Mouse (Mus musculus): ENCODE measurements at regions not wholly inside any gene's neighbourhood (a gene's known extent, or its start where the extent isn't known, plus 50 kb on each side); places are given as distances from the start of the nearest gene placed in this dataset.

GRCm38 (mm10) chr14:46255261-46255660 is 124.0 kb upstream of the Gm15217 start:
- Histone ChIP-seq H3K9ac (replicated peaks; ENCODE audit: low read depth, low read length) (no peak overlapping the region), H3K27me3 (ENCODE audit: control insufficient read depth, insufficient read depth, low read length) (no peaks in the 10 kb centered on the region), H3K4me1 (ENCODE audit: control insufficient read depth, insufficient read depth) (no peaks in the 10 kb centered on the region), H3K4me3 (ENCODE audit: low read depth, low read length) (no peak overlapping the region), H3K27ac (ENCODE audit: low read depth) (no peak overlapping the region), H3K36me3 (replicated peaks; ENCODE audit: control insufficient read depth, insufficient read depth, low read length) (no peaks in the 10 kb centered on the region), H3K9me3 (replicated peaks; ENCODE audit: control insufficient read depth, low read length) (no peaks in the 10 kb centered on the region), H3K4me2 (ENCODE audit: low read depth, low read length) (no peak overlapping the region)
- WGBS: 64% methylated on average over 3 of the region's 3 CpGs
- no peak for DNase-seq (ENCODE audit: low spot score)
- ATAC-seq (ENCODE audit: insufficient read depth, low read depth): no peak
- TF ChIP-seq CTCF (IDR thresholded peaks at IDR 0.05; ENCODE audit: low read depth): no peak
- TF ChIP-seq EP300 (IDR thresholded peaks at IDR 0.05; ENCODE audit: low read depth): no peak

GRCm38 (mm10) chr14:46256336-46256735 is 122.9 kb upstream of the Gm15217 start:
- H3K4me2 ChIP-seq (ENCODE audit: low read depth, low read length): no peak overlapping the region
- ATAC-seq (ENCODE audit: insufficient read depth, low read depth): no peak

GRCm38 (mm10) chr14:46257311-46257710 is 121.9 kb upstream of the Gm15217 start:
- Histone ChIP-seq H3K27me3 (ENCODE audit: control insufficient read depth, insufficient read depth, low read length) (no peaks in the 10 kb centered on the region), H3K36me3 (replicated peaks; ENCODE audit: control insufficient read depth, insufficient read depth, low read length) (no peaks in the 10 kb centered on the region), H3K9ac (replicated peaks; ENCODE audit: low read depth, low read length) (no peak overlapping the region), H3K27ac (ENCODE audit: low read depth) (no peak overlapping the region), H3K9me3 (replicated peaks; ENCODE audit: control insufficient read depth, low read length) (no peaks in the 10 kb centered on the region), H3K4me3 (ENCODE audit: low read depth, low read length) (no peak overlapping the region), H3K4me2 (ENCODE audit: low read depth, low read length) (no peak overlapping the region), H3K4me1 (ENCODE audit: control insufficient read depth, insufficient read depth) (no peaks in the 10 kb centered on the region)
- ATAC-seq (ENCODE audit: insufficient read depth, low read depth) (no peak), DNase-seq (ENCODE audit: low spot score) (no peak)
- WGBS: 39% methylated on average over 4 of the region's 4 CpGs
- TF ChIP-seq CTCF (IDR thresholded peaks at IDR 0.05; ENCODE audit: low read depth): no peak
- TF ChIP-seq EP300 (IDR thresholded peaks at IDR 0.05; ENCODE audit: low read depth): no peak

More at GRCm38 (mm10) chr14:46256336-46256735, 122.9 kb upstream of the Gm15217 start:
- H3K9ac ChIP-seq (replicated peaks; ENCODE audit: low read depth, low read length): no peak overlapping the region
- no peaks in the 10 kb centered on the region for H3K27me3 ChIP-seq (ENCODE audit: control insufficient read depth, insufficient read depth, low read length)
- no peak for DNase-seq (ENCODE audit: low spot score)
- no peak overlapping the region for H3K4me3 ChIP-seq (ENCODE audit: low read depth, low read length)
- no peaks in the 10 kb centered on the region for H3K9me3 ChIP-seq (replicated peaks; ENCODE audit: control insufficient read depth, low read length)
- H3K36me3 ChIP-seq (replicated peaks; ENCODE audit: control insufficient read depth, insufficient read depth, low read length): no peaks in the 10 kb centered on the region
- no peak overlapping the region for H3K27ac ChIP-seq (ENCODE audit: low read depth)
- TF ChIP-seq CTCF (IDR thresholded peaks at IDR 0.05; ENCODE audit: low read depth) (no peak), EP300 (IDR thresholded peaks at IDR 0.05; ENCODE audit: low read depth) (no peak)
- 50% methylated on average over 1 of the region's 1 CpGs for WGBS
- H3K4me1 ChIP-seq (ENCODE audit: control insufficient read depth, insufficient read depth): no peaks in the 10 kb centered on the region

GRCm38 (mm10) chr14:46258551-46258950 is 120.7 kb upstream of the Gm15217 start:
- TF ChIP-seq EP300 (IDR thresholded peaks at IDR 0.05; ENCODE audit: low read depth) (no peak), CTCF (IDR thresholded peaks at IDR 0.05; ENCODE audit: low read depth) (no peak)
- no peak overlapping the region for H3K4me3 ChIP-seq (ENCODE audit: low read depth, low read length)
- WGBS: 60% methylated on average over 7 of the region's 7 CpGs
- no peak overlapping the region for H3K9ac ChIP-seq (replicated peaks; ENCODE audit: low read depth, low read length)
- no peak overlapping the region for H3K4me2 ChIP-seq (ENCODE audit: low read depth, low read length)
- DNase-seq (ENCODE audit: low spot score) (no peak), ATAC-seq (ENCODE audit: insufficient read depth, low read depth) (no peak)
- H3K4me1 ChIP-seq (ENCODE audit: control insufficient read depth, insufficient read depth): no peaks in the 10 kb centered on the region
- no peaks in the 10 kb centered on the region for H3K9me3 ChIP-seq (replicated peaks; ENCODE audit: control insufficient read depth, low read length)
- no peaks in the 10 kb centered on the region for H3K27me3 ChIP-seq (ENCODE audit: control insufficient read depth, insufficient read depth, low read length)
- H3K36me3 ChIP-seq (replicated peaks; ENCODE audit: control insufficient read depth, insufficient read depth, low read length): no peaks in the 10 kb centered on the region
- H3K27ac ChIP-seq (ENCODE audit: low read depth): no peak overlapping the region

- Histone ChIP-seq H3K9ac (replicated peaks; ENCODE audit: low read depth, low read length) (no peak overlapping the region), H3K4me2 (ENCODE audit: low read depth, low read length) (no peak overlapping the region), H3K4me3 (ENCODE audit: low read depth, low read length) (no peak overlapping the region), H3K27ac (ENCODE audit: low read depth) (no peak overlapping the region), H3K27me3 (ENCODE audit: control insufficient read depth, insufficient read depth, low read length) (no peaks in the 10 kb centered on the region), H3K36me3 (replicated peaks; ENCODE audit: control insufficient read depth, insufficient read depth, low read length) (no peaks in the 10 kb centered on the region), H3K9me3 (replicated peaks; ENCODE audit: control insufficient read depth, low read length) (no peaks in the 10 kb centered on the region), H3K4me1 (ENCODE audit: control insufficient read depth, insufficient read depth) (no peaks in the 10 kb centered on the region)
- ATAC-seq (ENCODE audit: insufficient read depth, low read depth) (no peak), DNase-seq (ENCODE audit: low spot score) (no peak)
- TF ChIP-seq CTCF (IDR thresholded peaks at IDR 0.05; ENCODE audit: low read depth): no peak
- no peak for TF ChIP-seq EP300 (IDR thresholded peaks at IDR 0.05; ENCODE audit: low read depth)
- 74% methylated on average over 4 of the region's 4 CpGs for WGBS
Measured at GRCm38 (mm10) chr14:46260291-46260980, 118.8 kb upstream of the Gm15217 start.

- Histone ChIP-seq H3K9me3 (replicated peaks; ENCODE audit: control insufficient read depth, low read length) (no peaks in the 10 kb centered on the region), H3K4me2 (ENCODE audit: low read depth, low read length) (no peak overlapping the region), H3K4me1 (ENCODE audit: control insufficient read depth, insufficient read depth) (no peaks in the 10 kb centered on the region), H3K36me3 (replicated peaks; ENCODE audit: control insufficient read depth, insufficient read depth, low read length) (no peaks in the 10 kb centered on the region), H3K4me3 (ENCODE audit: low read depth, low read length) (no peak overlapping the region), H3K27ac (ENCODE audit: low read depth) (no peak overlapping the region), H3K9ac (replicated peaks; ENCODE audit: low read depth, low read length) (no peak overlapping the region), H3K27me3 (ENCODE audit: control insufficient read depth, insufficient read depth, low read length) (no peaks in the 10 kb centered on the region)
- ATAC-seq (ENCODE audit: insufficient read depth, low read depth) (no peak), DNase-seq (ENCODE audit: low spot score) (no peak)
- TF ChIP-seq CTCF (IDR thresholded peaks at IDR 0.05; ENCODE audit: low read depth) (no peak), EP300 (IDR thresholded peaks at IDR 0.05; ENCODE audit: low read depth) (no peak)
- WGBS: 93% methylated on average over 10 of the region's 10 CpGs
Measured at GRCm38 (mm10) chr14:46275455-46275854, 103.8 kb upstream of the Gm15217 start.
